Mouse (Mus musculus): ENCODE data around the gene Ttll3.

Gene Ttll3

DNA sequence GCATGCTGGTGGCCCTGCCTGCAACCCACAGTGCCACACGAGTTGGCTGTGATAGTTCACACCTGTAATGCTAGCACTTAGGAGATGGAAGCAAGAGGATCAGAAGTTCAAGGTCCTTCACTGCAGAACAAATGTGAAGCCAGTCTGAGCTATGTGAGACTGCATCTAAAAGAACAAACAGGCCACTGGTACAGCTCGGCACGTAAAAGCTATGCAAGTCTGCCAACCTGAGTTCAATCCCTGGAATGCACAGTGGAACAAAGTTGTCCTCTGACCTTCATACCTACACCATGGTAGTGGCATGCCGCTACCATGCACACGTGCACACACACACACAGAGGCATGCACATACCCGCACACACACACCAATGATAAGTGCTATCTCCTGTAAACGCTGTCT, 35.1 kb downstream of the Ttll3 start:
- no peak for DNase-seq (ENCODE audit: low spot score)

DNA sequence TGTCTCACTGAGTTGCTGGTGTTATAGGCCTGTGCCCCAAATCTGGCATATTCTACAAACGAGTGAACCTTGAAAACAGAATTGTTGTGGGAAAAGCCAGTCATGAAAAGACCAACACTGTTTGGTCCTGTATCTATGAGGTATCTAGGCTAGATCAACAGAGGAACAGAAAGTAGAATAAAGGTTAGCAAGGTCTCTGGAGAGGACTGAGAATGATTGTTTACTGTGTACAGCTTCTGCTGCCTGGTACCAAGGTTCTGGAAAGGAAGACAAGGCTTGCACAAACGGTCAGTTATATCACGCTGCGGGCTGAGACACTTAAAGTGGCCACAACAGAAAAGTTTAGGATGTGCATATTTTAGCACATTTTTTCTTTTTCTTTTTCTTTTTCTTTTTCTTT, 37.6 kb downstream of the Ttll3 start:
- DNase-seq (ENCODE audit: low spot score) = no peak

DNA sequence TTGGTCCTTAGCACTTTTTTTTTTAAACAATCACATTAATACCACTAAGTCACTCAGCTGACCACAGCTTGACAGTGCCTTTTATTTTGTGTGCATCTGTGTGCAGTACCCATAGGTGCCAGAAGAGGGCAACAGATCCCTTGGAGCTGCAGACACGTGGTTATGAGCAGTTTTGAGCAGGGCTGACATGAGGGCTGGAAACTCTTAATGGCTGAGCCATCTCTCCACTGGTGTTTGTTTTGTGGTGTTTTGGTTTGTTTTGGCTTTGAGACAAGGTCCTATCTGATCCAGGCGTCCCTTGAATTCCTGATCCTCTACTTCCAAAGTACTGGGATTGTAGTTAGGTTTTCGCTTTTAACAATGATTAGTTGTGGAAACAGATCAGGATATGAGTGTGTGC, 38.3 kb downstream of the Ttll3 start:
- DNase-seq (ENCODE audit: low spot score) = peak; percentile 61

DNA sequence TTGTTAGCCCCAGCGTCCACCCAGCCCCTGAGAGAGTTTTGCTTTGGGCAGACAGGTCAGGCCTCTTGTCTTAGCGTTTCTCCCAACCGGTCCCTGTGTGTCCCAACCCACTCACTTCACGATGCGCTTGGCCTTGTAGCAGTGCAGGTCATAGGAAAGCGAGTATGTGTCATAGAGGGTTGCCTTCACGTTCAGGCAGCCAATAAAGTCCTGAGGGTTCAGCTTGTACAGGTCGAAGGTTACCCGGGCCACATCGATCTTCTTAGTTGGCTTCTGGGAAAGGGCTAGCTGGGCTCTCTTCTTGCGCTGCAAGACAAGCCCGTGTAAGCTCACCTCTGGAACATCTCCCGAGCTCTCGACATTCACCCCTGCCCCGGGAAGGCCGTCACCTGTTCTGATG, 38.9 kb downstream of the Ttll3 start:
- DNase-seq (ENCODE audit: low spot score) = no peak

DNA sequence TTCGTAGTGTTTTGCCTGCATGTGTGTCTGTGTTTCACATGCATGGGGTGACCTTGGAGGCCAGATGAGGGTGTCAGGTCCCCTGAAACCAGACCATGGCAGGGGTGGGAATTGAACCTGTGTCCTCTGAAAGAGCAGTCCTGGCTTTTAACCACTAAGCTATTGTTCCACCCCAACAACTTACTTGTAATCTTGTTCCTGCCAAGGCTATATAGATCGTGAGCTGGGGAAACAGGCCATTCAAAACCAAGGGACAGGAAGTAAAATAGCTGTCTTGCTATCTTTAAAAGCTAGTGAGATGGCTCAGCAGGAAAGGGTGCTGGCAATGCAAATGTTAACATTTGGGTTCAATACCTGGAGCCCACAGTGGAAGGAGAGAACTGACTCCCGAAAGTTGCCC, 40.9 kb downstream of the Ttll3 start:
- DNase-seq (ENCODE audit: low spot score) = no peak

DNA sequence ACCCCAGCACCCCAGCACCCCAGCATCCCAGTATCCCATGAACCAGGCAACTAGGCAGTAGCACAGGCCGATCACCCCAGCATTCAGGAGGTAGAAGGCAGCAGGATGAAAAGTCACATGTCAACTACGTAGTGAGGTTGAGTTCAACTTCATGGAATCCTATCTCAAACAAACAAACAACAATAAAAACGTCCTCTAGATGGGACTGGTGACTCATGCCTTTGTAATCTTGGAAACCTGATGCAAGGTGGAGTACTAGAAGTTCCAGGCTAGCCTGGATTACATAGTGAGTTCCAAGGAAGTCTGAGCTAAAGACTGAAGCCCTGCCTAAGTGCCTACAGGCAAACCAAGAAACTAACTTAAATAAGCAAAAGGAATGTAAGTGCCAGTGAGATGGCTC, 41.8 kb downstream of the Ttll3 start:
- no peak for DNase-seq (ENCODE audit: low spot score)

DNA sequence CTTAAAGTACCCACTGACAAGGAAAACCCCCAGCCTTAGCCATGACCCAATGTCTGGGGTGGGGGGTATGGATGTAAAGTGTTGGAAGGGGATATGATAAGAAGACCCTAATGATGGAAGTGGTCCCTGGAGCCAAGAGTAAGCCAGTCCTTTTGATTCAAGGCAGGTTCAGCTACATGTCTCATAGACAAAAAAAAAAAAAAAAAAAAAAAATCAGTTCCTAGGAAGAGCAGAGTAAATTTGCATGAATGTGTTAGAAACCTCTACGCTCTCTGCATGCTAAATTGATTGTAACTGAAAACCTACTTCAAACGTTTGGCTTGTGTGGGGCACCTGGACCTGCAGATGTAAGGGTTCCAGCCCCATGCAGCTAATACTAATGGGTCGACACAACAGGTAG, 42.7 kb downstream of the Ttll3 start:
- no peak for DNase-seq (ENCODE audit: low spot score)

DNA sequence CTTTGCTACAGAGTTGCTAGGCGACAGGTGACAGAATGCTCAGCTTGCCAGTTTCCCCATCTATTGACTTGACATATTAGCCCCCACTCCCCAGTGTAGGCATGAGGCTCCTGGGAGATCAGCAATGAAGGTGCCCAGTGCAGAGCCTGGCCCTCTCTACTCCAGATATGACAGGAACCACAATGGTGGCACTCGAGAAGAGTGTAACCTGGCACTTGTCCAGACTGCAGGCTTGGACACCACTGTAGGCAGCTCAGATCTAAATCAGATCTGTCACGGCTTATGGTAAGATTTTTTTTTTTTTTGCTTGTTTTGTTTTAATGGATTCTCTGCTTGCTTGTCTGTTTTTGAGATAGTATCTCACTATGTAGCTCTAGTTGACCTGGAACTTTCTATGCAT, 44.6 kb downstream of the Ttll3 start:
- DNase-seq (ENCODE audit: low spot score) = no peak

DNA sequence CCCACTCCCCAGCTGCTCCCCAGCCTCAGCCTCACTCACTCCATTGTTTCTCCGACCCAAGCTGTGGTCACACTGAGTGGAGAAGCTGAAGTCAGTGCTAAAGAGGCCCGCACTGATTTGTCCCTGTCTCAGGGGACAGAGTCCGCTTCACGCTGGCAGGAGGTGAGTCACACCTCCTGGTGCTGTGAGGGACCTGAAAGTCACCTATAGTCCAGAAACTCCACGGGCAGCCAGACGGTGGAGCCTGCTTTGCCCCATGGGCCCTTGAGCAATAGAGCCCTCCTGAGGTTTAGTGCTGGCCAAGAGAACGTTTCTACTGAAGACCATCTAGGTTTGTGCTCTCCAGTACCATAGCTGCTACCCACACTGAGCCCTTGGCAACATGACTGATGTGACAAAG, 45.6 kb downstream of the Ttll3 start:
- no peak for DNase-seq (ENCODE audit: low spot score)

DNA sequence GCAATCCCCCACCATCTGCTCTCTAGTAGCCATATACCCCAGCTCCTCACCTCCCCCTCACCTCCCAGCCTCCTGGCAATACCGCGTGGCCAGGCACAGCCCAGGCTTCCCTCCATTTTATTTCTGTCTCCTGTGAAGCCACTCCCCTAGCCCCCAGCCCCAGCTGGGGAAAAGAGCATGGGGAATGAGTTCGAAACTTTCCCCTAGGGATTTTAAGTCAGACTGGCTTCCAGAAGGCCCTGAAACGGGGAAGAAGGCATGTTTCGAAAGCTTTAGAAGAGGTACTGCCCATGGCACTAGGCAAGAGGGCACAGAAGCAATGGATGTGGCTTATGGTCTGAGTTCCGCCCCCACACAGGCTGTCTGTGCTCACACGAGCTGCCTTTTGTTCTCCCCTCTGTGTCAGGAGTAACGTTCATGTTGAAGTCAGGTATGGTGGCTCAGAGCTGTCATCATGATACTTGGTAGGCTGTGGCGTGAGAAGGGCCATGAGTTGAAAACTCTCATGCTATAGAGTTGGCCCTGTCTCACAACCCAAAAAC, 46.7 kb downstream of the Ttll3 start, which contains the start of gene Cidec:
Cidec (minus strand) TSS at position 97 of the 542 bp plus-strand sequence.
- no peak for DNase-seq (ENCODE audit: low spot score)

DNA sequence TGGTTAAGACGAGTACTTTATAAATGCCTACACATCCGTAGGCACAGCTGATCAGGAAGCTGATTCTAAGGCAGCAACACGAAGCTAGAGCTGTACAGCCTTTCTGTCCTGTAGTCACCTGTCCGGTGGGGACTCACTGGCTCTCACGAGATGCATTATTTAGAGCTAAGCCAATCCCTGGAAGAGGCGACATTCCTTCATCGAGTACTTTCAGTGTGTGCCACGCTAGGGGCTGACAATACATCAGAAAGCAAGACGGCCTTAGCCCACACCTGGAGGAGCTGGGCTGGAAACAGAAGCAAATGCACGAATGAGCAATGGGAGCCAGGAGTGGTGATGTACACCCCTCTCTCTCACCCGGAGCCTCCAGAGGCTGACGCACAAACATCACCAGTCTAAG, 48.1 kb downstream of the Ttll3 start:
- DNase-seq (ENCODE audit: low spot score) = no peak

DNA sequence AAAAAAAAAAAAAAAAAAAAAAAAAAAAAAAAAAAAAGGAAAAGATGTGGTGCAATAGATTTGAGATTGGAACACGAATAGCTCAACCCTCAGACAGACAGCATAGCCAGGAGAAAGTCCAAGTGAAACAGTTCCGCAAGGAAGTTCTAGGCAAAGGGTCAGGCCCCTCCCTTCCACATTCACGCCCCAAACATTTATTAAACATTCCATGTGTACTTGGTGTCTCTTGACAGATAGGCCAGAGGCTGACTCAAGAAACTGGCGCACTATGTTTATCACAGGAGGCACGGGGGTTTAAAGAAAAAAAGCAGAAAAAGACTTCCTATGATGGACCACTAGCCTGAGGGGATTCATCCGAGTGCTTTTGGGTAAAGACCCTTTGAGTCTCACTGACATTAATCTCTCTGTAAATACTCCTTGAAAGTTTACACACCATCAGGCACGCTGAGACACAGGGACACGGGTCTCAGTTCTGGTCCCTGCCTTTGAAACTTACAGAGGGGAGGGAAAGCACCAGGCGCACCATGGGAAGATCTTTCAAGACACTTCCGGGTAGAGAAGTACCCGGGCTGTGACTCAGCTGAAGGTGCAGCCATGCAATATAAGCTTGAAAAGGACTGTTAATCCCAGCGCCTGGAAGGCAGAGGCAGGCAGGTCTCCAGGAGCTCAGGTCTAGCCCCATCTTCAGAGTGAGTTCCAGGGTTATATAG, 49.8 kb downstream of the Ttll3 start:
- no peak for DNase-seq (ENCODE audit: low spot score)

DNA sequence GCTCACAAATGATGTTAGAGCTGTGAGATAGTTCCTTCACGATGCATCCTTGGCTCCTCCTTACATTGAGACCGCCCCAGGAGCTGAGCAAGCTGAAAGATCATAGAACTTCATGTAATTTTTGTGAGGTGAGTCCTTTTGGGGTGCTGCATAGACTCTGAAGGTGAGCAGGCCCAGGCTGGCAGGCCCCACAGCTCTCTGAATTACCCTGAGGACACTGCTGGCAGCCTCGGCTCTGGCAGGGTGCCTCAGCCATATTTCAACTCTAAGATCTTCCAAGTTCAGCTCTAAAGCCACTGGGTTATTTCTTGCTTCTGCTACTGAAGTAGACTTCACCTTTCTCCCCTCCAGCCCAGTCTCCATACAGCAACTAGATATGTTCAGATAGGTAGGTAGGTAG, 51.6 kb downstream of the Ttll3 start:
- DNase-seq (ENCODE audit: low spot score) = no peak

DNA sequence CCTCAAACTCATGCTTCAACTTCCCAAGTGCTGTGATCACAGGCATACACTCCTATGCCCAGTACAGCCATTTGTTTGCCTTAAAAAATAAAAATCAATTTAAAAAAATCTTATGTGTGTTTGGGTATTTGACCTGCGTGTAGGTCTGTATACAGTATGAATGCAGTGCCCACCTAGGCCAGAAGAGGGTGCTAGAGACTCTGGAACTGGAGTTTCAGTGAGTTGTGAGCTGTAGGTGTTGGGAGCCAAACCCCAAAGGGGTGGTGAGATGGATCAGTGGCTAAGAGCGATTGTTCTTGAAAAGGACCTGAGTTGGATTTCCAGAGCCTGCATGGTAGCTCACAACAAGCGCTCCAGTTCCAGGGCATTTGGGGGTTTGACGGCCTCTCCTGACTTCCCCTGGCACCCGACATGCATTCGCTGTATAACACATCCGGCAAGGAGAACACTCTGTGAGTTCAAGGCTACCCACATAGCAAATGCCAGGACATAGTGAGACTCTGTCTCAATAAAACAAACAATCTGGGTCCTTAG, 52.2 kb downstream of the Ttll3 start:
- peak; percentile 89 for DNase-seq (ENCODE audit: low spot score)

DNA sequence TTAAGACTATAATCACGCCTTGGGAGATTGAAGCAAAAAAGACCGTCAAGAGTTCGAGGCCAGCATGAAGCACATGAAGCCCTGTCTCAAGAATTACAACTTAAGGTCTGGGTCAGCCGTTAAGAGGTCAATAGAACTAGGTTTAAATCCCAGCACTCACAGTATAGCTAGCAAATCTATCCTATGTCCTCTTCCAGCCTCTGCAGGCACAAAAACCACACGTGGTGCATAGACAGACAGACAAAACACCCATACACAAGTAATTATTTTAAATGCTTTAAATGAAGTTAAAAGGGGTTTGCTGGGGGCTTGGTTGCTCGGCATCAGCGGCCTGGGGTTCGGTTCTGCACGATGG, 53.0 kb downstream of the Ttll3 start:
- DNase-seq (ENCODE audit: low spot score) = no peak

DNA sequence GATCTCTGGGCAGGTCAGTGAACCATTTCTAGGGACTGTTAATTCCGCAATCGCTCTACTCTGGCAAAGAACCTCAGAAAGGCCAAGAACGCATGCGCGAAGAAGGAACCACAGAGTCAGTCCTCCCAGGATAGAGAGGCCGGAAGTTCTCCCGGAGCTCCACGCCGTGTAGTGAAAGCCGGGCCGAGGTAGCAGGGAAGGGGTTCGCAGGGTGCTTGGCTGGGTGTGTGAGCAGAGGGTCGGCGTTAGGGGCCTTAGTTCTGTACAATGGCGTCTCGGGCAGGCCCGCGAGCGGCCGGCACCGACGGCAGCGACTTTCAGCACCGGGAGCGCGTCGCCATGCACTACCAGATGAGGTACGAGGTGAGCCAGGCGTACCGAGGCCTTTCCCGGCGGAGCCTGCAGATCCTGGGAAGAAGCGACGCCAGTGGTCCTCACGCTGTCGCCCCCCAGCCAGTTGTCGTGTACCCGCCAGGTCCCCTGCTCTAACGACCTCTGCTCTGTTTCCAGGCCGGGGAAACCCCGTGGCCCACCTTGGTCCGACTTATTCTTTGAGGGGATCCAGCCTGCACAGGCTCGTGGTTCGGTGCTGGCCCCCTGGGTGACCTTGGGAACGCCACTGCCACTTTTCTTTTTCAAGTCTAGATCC, 53.5 kb downstream of the Ttll3 start, which contains the start of gene Jagn1:
Jagn1 (plus strand) TSS at position 128 of the 649 bp plus-strand sequence.
- peak; percentile 99 for DNase-seq (ENCODE audit: low spot score)

DNA sequence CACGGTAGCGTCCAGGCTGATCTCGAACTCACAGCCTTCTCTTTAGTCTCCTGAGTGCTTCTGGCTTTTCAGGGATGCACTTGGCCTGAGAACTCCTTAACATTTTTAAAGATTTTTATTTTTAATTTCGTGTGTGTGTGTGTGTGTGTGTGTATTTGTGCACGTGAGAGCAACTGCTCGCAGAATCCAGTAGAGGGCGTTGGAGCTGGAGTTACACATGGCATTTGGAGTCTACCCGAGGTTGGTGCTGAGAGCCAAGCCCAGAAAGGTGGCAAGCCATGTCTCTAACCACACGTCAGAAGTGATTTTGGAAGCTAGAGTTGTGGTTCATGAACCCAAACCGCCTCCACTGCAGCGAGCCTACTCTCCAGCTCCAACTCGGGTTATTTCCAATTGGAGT, 54.0 kb downstream of the Ttll3 start:
- DNase-seq (ENCODE audit: low spot score) = no peak

DNA sequence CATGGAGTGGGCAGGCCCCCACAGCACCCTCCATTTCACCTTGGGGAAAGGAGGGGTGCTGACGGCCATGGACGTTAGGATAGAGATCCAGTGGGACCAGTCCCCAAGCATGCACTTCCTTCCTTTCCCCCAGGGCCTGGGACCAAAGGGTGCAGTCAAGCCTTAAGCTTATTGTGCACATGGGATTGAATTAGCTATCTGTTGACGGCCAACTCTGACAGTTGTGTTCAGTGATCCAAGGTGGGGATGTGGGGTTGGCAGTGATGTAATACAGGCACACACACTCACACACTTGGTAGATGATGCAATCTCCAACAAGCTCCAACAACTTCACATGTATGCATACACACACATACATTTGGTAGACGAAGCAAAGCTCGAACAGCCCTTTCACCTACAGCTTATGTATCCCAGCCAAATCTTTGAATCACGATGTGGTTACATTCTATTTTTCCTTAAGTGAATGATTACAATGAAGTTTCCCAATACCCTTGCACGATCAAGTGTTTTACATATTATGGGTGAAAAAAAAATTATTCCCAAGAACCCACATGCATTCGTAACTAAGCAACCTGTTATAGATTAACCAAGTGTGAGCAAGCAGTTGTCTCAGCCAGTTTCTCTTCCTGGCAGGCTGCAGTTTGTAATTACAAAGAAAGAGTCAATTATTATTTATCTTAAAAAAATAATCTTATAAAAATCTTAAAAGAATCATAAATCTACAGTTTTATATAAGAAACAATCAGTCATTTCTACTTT, 55.3 kb downstream of the Ttll3 start:
- DNase-seq (ENCODE audit: low spot score) = no peak

DNA sequence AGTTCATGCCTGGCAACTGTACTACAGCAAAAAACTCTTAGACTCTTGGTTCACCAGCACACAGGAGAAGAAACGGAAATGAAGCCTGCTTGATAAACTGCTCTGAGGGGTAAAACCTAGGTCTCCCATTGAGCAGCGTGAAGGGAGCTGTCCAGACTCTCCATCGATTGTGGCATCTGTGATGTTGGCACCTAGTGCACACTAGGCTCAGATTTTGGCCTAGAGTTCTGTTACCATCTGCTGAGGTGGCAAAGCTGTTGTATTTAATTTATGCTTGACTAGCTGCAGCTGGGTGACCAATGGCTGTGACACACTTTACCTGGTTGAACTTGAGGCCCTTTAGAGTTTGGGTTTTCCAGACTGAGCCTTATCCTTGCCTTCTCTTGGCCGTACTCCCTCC, 58.6 kb downstream of the Ttll3 start:
- no peak for DNase-seq (ENCODE audit: low spot score)

DNA sequence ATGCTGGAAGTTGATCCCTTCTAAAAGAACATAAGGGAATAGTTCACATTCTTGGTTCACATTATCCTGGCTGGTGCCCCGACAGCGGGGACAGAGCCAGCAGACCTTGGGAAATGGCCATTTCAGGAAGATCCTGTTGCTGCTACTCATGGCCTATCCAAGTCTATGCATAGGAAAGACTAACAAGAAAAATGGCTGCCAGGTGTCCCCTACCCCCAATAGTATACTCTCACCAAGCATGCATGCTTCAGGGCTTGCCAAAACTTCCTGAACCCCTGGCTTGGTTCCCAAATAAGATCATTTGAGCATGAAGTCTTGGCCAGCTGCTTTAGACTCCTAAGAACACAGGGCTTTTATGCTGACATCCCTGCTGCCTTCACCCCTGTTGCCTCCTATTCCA, 62.8 kb downstream of the Ttll3 start:
- no peak for DNase-seq (ENCODE audit: low spot score)

DNA sequence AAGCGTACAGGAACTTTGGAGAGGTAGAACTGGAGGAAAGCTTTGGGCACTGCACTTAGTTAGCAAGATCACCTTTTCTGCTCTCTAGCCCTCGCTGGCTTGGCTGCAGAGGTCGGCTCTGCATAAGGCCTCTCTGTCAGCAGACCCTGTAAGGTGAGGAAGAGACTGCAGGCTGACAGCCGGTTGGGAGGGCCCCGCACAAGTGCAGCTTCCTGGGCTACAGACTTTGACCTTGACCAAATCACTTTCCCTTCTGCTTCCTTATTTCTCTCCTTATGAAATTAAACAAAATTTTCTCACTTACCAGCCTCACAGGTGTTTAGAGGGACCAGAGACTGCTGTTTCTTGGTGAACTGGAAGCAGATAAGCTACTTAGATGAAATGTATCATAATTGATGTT, 65.9 kb downstream of the Ttll3 start:
- no peak for DNase-seq (ENCODE audit: low spot score)

DNA sequence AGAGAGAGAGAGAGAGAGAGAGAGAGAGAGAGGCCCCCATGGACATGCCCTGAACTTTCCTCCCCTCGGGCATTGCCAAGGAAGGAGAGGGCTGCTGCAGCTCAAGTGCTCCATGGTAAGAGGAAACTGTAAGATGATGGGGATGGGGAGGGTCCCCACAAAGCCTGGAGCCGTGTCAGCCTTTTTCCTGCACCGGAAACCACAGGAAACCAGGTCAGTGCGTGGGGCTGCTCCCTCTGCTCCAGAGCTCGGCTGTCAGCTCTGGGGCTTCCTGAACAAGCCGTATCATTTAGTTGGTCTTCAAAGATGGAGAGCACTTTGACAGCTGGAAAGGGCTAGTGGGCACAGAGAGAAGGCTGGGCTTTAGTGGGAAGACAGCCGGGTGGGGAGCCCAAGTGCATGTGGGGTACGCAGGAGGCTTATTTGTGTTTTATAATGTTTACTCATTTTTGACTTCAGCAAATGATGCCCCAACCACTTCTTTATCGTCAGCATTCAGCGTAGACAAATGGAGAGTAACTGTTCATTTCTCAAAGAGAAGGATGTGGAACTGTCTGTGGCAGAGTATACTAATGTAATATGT, 69.0 kb downstream of the Ttll3 start, which contains the start of gene Il17re:
Il17re (plus strand) TSS at position 533 of the 583 bp plus-strand sequence.
- DNase-seq (ENCODE audit: low spot score) = no peak

Data from retina, embryonic 14.5 days (tissue).